Mouse (Mus musculus) midbrain, embryonic 10.5 days (tissue): ENCODE measurements around the gene Rfx4. TPM values are rescaled to one million over a fixed set of nuclear protein-coding genes. Genes with fewer than 3 reads are reported as not detected.

Experiments
- DNase-seq: peaks from one replicate; pipeline ENCODE4 v3.0.0-alpha.2; 2017; ENCODE audit warnings: low spot score
- H3K27ac ChIP-seq: fragments of 300-500 bp; sonication (generic); replicated peaks from 2 replicates; pipeline ENCODE4 v1.5.1; 2016; ENCODE audit warnings: mild to moderate bottlenecking
- H3K27me3 ChIP-seq: fragments of 300-500 bp; sonication (generic); 2 replicates; pipeline ENCODE4 v1.6.1; 2016; ENCODE audit warnings: low read depth, mild to moderate bottlenecking; ENCODE audit not compliant: poor library complexity, severe bottlenecking
- H3K36me3 ChIP-seq: fragments of 300-500 bp; sonication (generic); 2 replicates; pipeline ENCODE4 v1.6.1; 2016; ENCODE audit warnings: mild to moderate bottlenecking, moderate library complexity
- H3K4me1 ChIP-seq: fragments of 300-500 bp; sonication (generic); 2 replicates; pipeline ENCODE4 v1.6.1; 2016
- H3K4me3 ChIP-seq: fragments of 300-500 bp; sonication (generic); 2 replicates; pipeline ENCODE4 v1.5.1; 2016; ENCODE audit warnings: mild to moderate bottlenecking, moderate library complexity
- H3K9me3 ChIP-seq: fragments of 300-500 bp; sonication (generic); replicated peaks from 2 replicates; pipeline ENCODE4 v1.6.1; 2016; ENCODE audit warnings: mild to moderate bottlenecking
- WGBS: fragments of 180-500 bp; shearing (Covaris S2); methylation state at CpG from one replicate; pipeline ENCODE4 v1.1.7; 2016; 5-methylcytosine and 5-hydroxymethylcytosine counted together
- polyA plus RNA-seq: library from polyadenylated mRNA; unstranded; fragments of >200 nt; fragmentation: Nextera tagmentation; extraction: Ambion mirVana; gene quantifications from 2 replicates; pipeline ENCODE4 v1.2.1, GENCODE M21; 2016

Gene Rfx4
- polyA plus RNA-seq, 1 experiment from 2014 or later: 61.8 TPM

DNA sequence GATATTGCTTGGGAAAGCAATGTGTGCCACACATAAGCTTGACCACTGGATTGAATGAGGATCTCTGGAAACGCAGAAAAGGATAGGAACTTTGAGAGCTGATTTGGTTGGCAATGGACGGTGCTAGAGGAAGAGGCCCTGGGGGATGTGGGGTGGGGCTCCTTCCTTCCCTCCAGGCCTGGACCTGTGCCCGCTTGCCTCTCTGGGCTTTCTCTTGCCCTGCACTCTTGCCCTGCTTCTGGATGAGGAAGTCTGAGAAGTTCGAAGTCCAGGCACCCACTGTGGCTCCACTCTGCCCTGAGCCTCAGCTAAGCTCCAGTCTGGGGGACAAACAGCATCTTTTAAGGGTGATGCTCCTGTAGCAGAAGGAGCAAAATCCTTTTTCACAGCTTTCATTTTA is 67.8 kb downstream of the Rfx4 start:
- peak overlapping the region; percentile 73 for H3K27ac ChIP-seq
- H3K27me3 ChIP-seq: no peaks in the 10 kb centered on the region
- H3K4me3 ChIP-seq: no peak overlapping the region
- H3K9me3 ChIP-seq: no peaks in the 10 kb centered on the region
- peaks cover 76% of the 10 kb centered on the region for H3K36me3 ChIP-seq
- 48% methylated on average over 4 of the region's 4 CpGs for WGBS
- peaks cover 46% of the 10 kb centered on the region for H3K4me1 ChIP-seq
- no peak for DNase-seq

- WGBS: 90% methylated on average over 8 of the region's 8 CpGs
- peaks cover 91% of the 10 kb centered on the region for H3K36me3 ChIP-seq
Observed at GRCm38 (mm10) chr10:84829009-84829408, 73.1 kb downstream of the Rfx4 start.

GRCm38 (mm10) chr10:84835596-84835995 is 79.7 kb downstream of the Rfx4 start:
- no peak overlapping the region for H3K4me3 ChIP-seq
- no peaks in the 10 kb centered on the region for H3K9me3 ChIP-seq
- peaks cover 18% of the 10 kb centered on the region for H3K4me1 ChIP-seq
- H3K27me3 ChIP-seq: no peaks in the 10 kb centered on the region
- no peak for DNase-seq
- 68% methylated on average over 6 of the region's 6 CpGs for WGBS
- H3K27ac ChIP-seq: 0 out of 2 replicates have a peak overlapping the region, but pooled peaks have one; percentile 0
- peaks cover 97% of the 10 kb centered on the region for H3K36me3 ChIP-seq

More at GRCm38 (mm10) chr10:84829009-84829408, 73.1 kb downstream of the Rfx4 start:
- H3K4me3 ChIP-seq: no peak overlapping the region
- H3K27ac ChIP-seq: no peak overlapping the region
- H3K27me3 ChIP-seq: no peaks in the 10 kb centered on the region
- no peaks in the 10 kb centered on the region for H3K9me3 ChIP-seq
- H3K4me1 ChIP-seq: peaks cover 33% of the 10 kb centered on the region
- DNase-seq: no peak

DNA sequence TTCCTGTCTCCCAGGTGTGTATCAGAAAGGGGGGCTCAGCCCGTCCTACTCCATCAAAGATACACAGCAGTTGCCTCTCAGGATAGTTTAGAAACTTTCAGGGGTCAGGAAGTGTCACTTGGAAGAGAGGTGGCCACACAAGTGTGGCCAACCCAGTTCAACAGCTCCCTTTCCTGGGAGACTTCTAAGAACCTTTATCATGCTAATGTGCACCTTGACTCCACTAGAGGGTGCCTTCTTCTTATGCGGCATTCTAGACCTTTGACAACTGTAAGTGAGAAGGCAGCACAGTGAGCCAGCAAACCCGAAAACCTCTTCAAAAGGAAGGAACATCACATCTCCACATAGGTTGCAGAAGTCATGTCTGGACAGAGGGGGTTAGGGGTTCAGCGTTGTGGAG is 80.2 kb downstream of the Rfx4 start:
- WGBS: 48% methylated on average over 4 of the region's 4 CpGs
- no peak for DNase-seq
- peaks cover 14% of the 10 kb centered on the region for H3K4me1 ChIP-seq

GRCm38 (mm10) chr10:84837355-84837754 is 81.5 kb downstream of the Rfx4 start:
- Histone ChIP-seq H3K36me3 (peaks cover 99% of the 10 kb centered on the region), H3K4me1 (peaks cover 14% of the 10 kb centered on the region), H3K4me3 (no peak overlapping the region), H3K9me3 (no peaks in the 10 kb centered on the region), H3K27ac (no peak overlapping the region), H3K27me3 (no peaks in the 10 kb centered on the region)
- WGBS: 95% methylated on average over 2 of the region's 2 CpGs
- no peak for DNase-seq

More for the DNA sequence above, 80.2 kb downstream of the Rfx4 start:
- H3K27me3 ChIP-seq: no peaks in the 10 kb centered on the region
- no peak overlapping the region for H3K4me3 ChIP-seq
- H3K9me3 ChIP-seq: no peaks in the 10 kb centered on the region
- no peak overlapping the region for H3K27ac ChIP-seq
- H3K36me3 ChIP-seq: peaks cover 97% of the 10 kb centered on the region

- WGBS: 72% methylated on average over 7 of the region's 7 CpGs
- peaks cover 96% of the 10 kb centered on the region for H3K36me3 ChIP-seq
- no peak overlapping the region for H3K27ac ChIP-seq
- no peak for DNase-seq
- peaks cover 14% of the 10 kb centered on the region for H3K4me1 ChIP-seq
- no peak overlapping the region for H3K4me3 ChIP-seq
- H3K27me3 ChIP-seq: no peaks in the 10 kb centered on the region
- H3K9me3 ChIP-seq: no peaks in the 10 kb centered on the region
Observed at GRCm38 (mm10) chr10:84838850-84839473, 83.1 kb downstream of the Rfx4 start.

DNA sequence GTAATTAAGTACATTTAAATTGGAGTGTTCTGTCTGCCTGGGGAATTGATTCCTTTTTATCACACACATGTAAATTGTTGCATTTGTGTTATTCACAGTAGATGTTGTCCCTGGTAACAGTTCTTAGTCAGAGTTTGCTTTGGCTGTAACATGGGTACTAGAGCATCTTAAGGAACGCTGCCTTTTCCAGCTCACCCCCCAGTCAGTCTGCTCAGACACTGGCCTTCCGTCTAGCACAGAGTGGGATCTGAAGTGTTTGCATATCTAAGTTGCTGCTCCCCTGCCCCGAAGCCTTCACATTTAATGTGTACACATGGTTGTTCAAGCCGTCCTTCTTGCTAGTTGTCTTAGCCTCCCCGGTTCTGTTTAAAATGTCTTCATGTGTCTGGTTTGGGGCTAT is 90.8 kb downstream of the Rfx4 start:
- H3K4me3 ChIP-seq: no peak overlapping the region
- H3K27ac ChIP-seq: no peak overlapping the region
- no peaks in the 10 kb centered on the region for H3K4me1 ChIP-seq
- no peaks in the 10 kb centered on the region for H3K27me3 ChIP-seq
- 79% methylated on average over 5 of the region's 5 CpGs for WGBS
- no peak for DNase-seq
- H3K36me3 ChIP-seq: peaks cover 93% of the 10 kb centered on the region
- no peaks in the 10 kb centered on the region for H3K9me3 ChIP-seq

DNA sequence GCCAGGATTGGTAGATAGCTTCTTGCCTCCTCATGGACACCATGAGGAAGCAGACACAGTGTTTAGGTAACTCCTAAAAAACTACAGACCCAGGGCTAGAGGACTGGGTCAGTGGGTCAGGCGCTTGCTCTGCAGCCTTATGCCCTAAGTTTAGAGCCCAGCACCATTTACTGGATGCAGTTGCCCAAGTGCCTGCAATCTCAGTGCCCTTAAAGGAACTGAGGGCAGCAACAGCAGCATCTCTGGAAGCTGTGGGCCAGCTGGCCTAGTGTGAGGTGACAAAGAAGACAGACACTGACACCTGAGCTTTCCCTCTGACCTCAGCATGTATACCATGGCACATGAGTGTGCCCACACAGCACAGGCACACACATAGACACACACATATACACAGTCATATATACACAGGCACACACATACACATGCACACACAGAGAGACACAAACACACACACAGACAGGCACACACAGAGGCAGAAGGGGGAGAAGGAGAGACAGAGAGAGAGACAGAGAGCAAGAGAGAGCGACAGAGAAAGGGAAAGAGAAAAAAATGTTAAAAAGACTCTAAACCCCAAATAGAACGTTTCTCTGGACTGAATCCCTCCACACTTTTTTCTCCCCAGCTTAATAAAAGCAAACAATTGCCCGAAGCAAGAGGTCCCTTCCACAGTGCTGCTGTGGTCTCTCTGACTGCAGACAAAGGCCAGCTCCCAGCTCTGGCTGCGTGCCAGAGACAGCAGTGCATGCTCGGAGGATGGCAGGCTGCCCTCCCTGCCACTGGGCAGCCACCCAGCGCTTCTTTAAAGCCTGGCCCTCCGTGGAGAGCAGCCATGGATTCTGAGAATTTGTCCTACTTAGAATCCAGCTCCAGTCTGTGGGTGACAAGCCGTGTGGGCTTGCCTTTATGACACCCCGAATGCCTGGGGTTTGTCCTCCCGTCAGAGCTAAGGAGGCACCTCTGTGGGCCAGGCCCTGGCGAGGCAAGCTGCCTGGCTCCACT is 96.4 kb downstream of the Rfx4 start:
- Histone ChIP-seq H3K27ac (peak overlapping the region; percentile 35), H3K4me3 (no peak overlapping the region), H3K4me1 (peaks cover 21% of the 10 kb centered on the region), H3K36me3 (peaks cover 98% of the 10 kb centered on the region), H3K9me3 (no peaks in the 10 kb centered on the region), H3K27me3 (no peaks in the 10 kb centered on the region)
- no peak for DNase-seq
- 81% methylated on average over 12 of the region's 12 CpGs for WGBS

GRCm38 (mm10) chr10:84854059-84854458 is 98.2 kb downstream of the Rfx4 start:
- WGBS: 95% methylated on average over 8 of the region's 8 CpGs
- Histone ChIP-seq H3K27me3 (no peaks in the 10 kb centered on the region), H3K36me3 (peaks cover 91% of the 10 kb centered on the region), H3K27ac (no peak overlapping the region), H3K9me3 (no peaks in the 10 kb centered on the region), H3K4me3 (no peak overlapping the region), H3K4me1 (peaks cover 39% of the 10 kb centered on the region)
- no peak for DNase-seq

DNA sequence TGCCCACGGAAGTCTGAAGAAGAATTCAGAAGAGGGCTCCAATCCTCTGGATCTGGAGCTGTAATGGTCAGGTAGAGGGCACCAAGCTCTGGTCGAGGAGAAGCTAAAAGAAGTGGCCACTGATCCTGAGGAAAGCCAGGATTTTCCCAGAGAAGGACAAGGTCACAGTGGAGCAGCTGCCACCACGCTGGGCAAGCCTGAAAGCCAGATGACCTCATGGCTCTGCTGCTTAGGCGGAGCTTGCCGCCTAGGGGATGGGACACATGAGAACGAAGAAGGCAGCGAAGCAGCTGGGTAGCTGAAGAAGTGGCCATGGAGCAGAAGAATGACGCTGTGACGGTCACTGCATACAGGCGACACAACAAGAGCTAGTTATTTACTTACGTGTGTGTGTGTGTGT is 99.6 kb downstream of the Rfx4 start:
- peaks cover 90% of the 10 kb centered on the region for H3K36me3 ChIP-seq
- H3K9me3 ChIP-seq: no peaks in the 10 kb centered on the region
- no peak overlapping the region for H3K4me3 ChIP-seq
- peaks cover 53% of the 10 kb centered on the region for H3K4me1 ChIP-seq
- no peak for DNase-seq
- no peaks in the 10 kb centered on the region for H3K27me3 ChIP-seq
- 84% methylated on average over 11 of the region's 11 CpGs for WGBS
- 0 out of 2 replicates have a peak overlapping the region, but pooled peaks have one; percentile 3 for H3K27ac ChIP-seq

GRCm38 (mm10) chr10:84858371-84858770 is 102.5 kb downstream of the Rfx4 start:
- Histone ChIP-seq H3K4me3 (no peak overlapping the region), H3K9me3 (no peaks in the 10 kb centered on the region), H3K27me3 (no peaks in the 10 kb centered on the region), H3K27ac (peak overlapping the region; percentile 79), H3K4me1 (peaks cover 55% of the 10 kb centered on the region), H3K36me3 (peaks cover 90% of the 10 kb centered on the region)
- peak; percentile 17 for DNase-seq
- 47% methylated on average over 8 of the region's 8 CpGs for WGBS

- peak; percentile 62 for DNase-seq
- Histone ChIP-seq H3K27me3 (no peaks in the 10 kb centered on the region), H3K27ac (peak overlapping the region; percentile 79), H3K36me3 (peaks cover 90% of the 10 kb centered on the region), H3K9me3 (no peaks in the 10 kb centered on the region), H3K4me3 (no peak overlapping the region; the same call in 1 of the 2 replicates), H3K4me1 (peaks cover 53% of the 10 kb centered on the region)
- 5% methylated on average over 14 of the region's 14 CpGs for WGBS
Observed at GRCm38 (mm10) chr10:84858806-84859496, 103.1 kb downstream of the Rfx4 start.
